Mouse (Mus musculus): ENCODE results near the gene Zfp451.

- TF ChIP-seq CHD1 (IDR thresholded peaks at IDR 0.05; ENCODE audit: low read depth, low read length) = no peak
- no peak for TF ChIP-seq ZNF384 (IDR thresholded peaks at IDR 0.05; ENCODE audit: low read depth, low read length)
- no peak for TF ChIP-seq MAZ (IDR thresholded peaks at IDR 0.05; ENCODE audit: low read depth, low read length)
- TF ChIP-seq MAX (IDR thresholded peaks at IDR 0.05; ENCODE audit: low read length) = no peak
- TF ChIP-seq HCFC1 (IDR thresholded peaks at IDR 0.05; ENCODE audit: low read depth, low read length) = no peak
- TF ChIP-seq EP300 (IDR thresholded peaks at IDR 0.05; ENCODE audit: low read depth in 1 of 2, low read length in 2 of 2) = no peak
- TF ChIP-seq CHD2 (IDR thresholded peaks at IDR 0.05; ENCODE audit: low read length) = no peak
- no peak for TF ChIP-seq TAL1 (IDR thresholded peaks at IDR 0.05; ENCODE audit: low read length)
- TF ChIP-seq E2F4 (IDR thresholded peaks at IDR 0.05; ENCODE audit: borderline replicate concordance, low read depth, low read length) = no peak
Observed at GRCm38 (mm10) chr1:33754089-33754488, 60.3 kb downstream of the Zfp451 start.
